Mouse (Mus musculus) B cell, adult (primary cell): ENCODE measurements around the gene Glp2r. TPM values are rescaled to one million over a fixed set of nuclear protein-coding genes. Genes with fewer than 3 reads are reported as not detected.

Experiments used
- total RNA-seq: library from RNA; stranded (reverse); gene quantifications from 4 replicates; pipeline ENCODE4 v1.2.4, GENCODE M21; 2023; ENCODE audit not compliant: inconsistent age

Glp2r gene
- total RNA-seq, result not detected in 4 replicates

DNA sequence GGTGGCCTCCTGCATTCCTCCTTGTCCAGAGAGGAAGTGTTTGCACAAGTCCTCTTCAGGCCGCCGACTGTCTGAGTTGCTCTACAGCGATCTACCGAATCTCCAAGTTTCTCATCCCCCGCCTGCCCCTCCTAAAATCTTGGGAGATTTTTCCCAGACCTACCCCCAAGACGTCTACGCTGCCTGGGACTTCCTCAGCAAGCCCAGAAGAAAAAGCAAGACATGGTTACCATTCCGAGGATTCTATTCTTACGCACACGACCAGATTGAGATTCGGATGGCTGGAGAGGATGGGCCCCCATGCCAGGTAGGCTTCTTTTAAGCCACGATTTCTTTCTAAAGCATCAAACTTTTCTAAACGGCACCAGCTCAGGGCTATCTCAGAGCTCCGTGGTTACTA lies at the start of gene Glp2r:
Gene Glp2r, minus strand, starts transcription at position 101 of the 400 bp plus-strand sequence.

DNA sequence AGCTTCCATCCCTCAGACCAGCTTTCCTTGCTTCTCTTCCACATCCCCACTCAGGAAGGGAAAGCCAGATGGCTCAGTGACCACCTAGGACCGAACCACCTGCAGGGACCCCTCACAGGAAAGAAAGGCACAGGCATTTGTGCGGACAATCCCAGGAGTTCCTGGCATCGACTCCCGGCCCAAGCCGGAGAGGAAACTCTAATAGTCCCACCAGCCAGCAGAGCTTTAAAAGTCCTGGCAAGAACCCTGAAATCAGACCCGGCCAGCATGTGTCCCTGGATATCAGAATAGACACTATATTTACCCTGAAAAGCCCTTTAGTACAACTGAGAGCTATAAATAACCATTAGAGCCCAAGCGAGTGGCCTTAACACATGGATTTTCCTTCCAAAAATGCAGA lies 27.0 kb upstream of the Glp2r start, which contains the start of gene Dhrs7c:
Gene Dhrs7c, plus strand, starts transcription at position 257 of the 400 bp plus-strand sequence.

DNA sequence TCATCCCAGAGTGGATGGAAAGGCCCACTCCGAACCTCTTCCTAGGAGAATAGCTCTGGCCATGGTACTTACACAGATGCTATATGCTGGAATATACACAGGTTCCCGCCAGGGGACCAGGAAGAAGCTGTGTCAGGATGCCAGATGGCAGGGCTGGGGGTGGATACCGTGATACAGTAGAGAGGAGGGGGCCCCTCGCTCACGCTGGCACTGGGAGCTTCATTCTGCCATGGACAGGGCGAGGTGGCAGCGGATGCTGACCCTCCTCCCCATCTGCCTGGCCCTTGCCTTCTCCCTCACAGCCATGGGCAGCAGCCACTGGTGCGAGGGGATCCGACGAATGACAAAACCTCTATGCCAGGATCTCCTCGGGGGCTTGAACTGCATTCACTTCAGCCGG lies 3.4 kb upstream of the Glp2r start, which contains the start of gene Gsg1l2:
Gene Gsg1l2, plus strand, starts transcription at position 230 of the 400 bp plus-strand sequence.

DNA sequence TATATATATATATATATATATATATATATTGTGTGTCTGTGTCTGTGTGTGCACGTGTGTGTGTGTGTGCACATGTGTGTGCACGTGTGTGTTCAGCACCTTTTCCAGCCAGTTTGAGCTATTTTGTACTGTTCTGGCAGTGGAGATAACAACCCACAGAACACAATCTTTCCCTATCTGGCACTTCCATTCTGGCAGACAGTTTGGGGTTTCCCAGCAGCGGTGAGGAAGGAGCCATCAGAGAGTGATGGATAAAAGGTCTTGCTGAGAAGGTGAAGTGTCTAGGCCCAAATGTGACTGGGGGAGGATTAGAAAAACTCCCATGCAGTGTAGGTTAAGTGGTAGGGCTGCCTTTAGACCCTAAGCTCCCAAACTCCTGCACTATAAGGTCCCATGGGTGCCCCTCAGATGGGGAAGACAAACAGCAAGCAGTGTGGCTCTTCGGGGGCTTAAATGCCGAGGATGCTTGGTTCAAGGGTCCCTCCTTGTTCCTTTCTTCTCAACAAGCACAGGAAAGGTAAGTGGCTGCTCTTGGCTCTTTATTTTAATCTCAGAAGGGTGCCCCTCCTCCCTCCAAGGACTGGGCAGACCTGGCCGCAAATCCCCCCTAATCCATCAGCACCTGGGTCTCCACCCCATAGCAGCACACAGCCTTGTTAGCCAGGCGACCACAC lies 76.1 kb downstream of the Glp2r start, which contains the start of gene Rcvrn:
Gene Rcvrn, plus strand, starts transcription at position 624 of the 674 bp plus-strand sequence.

Other genes with a start within 250 kb of the Glp2r start
- gene Rcvrn, start 75.8 kb downstream of the Glp2r start, total RNA-seq, result not detected in 4 replicates
- not detected in 4 replicates for gene Gsg1l2, start 3.5 kb upstream of the Glp2r start, total RNA-seq
- gene Dhrs7c, start 27.0 kb upstream of the Glp2r start, total RNA-seq, result not detected in 4 replicates
- gene Usp43, start 151.0 kb upstream of the Glp2r start, total RNA-seq, result not detected in 4 replicates
- not detected in 4 replicates for gene Cfap52, start 194.5 kb upstream of the Glp2r start, total RNA-seq
- gene Stx8, start 195.0 kb upstream of the Glp2r start, total RNA-seq, result 32.4 to 35.9 TPM (median 34.9 TPM) in 4 replicates